Mouse (Mus musculus) urinary bladder, postnatal 36 days (tissue): Measurements from ENCODE around the gene Tax1bp1.

ENCODE experiments used
- DNase-seq, 2 experiments: peaks; one replicate each; pipeline ENCODE4 v3.0.0; 2022; ENCODE audit warnings: low spot score in 2 of 2, mixed read lengths in 1 of 2

Tax1bp1 gene

GRCm38 (mm10) chr6:52705280-52705679 lies 8.2 kb upstream of the Tax1bp1 start:
- no peak for DNase-seq

GRCm38 (mm10) chr6:52707815-52708214 lies 5.7 kb upstream of the Tax1bp1 start:
- DNase-seq: no peak

- no peak for DNase-seq
Observed at GRCm38 (mm10) chr6:52712563-52712962, 966 bp upstream of the Tax1bp1 start.

GRCm38 (mm10) chr6:52713897-52714509 lies 474 bp downstream of the Tax1bp1 start:
- DNase-seq: peak; percentile 83 to 90

GRCm38 (mm10) chr6:52717493-52718192 lies 4.1 kb downstream of the Tax1bp1 start:
- no peak for DNase-seq

GRCm38 (mm10) chr6:52724805-52725439 lies 11.4 kb downstream of the Tax1bp1 start:
- DNase-seq: peak; percentile 49 to 62

GRCm38 (mm10) chr6:52730338-52730737 lies 16.8 kb downstream of the Tax1bp1 start:
- DNase-seq: no peak

- DNase-seq: no peak
Observed at GRCm38 (mm10) chr6:52734630-52735029, 21.1 kb downstream of the Tax1bp1 start.

GRCm38 (mm10) chr6:52752832-52753231 lies 39.3 kb downstream of the Tax1bp1 start:
- no peak for DNase-seq

- DNase-seq: no peak
Observed at GRCm38 (mm10) chr6:52765206-52765605, 51.7 kb downstream of the Tax1bp1 start.

GRCm38 (mm10) chr6:52770789-52771188 lies 57.3 kb downstream of the Tax1bp1 start:
- no peak for DNase-seq

GRCm38 (mm10) chr6:52773132-52773531 lies 59.6 kb downstream of the Tax1bp1 start:
- DNase-seq: no peak

- no peak for DNase-seq
Observed at GRCm38 (mm10) chr6:52775350-52775749, 61.8 kb downstream of the Tax1bp1 start.

GRCm38 (mm10) chr6:52775956-52776355 lies 62.4 kb downstream of the Tax1bp1 start:
- no peak for DNase-seq

- no peak for DNase-seq
Observed at GRCm38 (mm10) chr6:52777034-52777433, 63.5 kb downstream of the Tax1bp1 start.

GRCm38 (mm10) chr6:52778523-52778922 lies 65.0 kb downstream of the Tax1bp1 start:
- DNase-seq: no peak

GRCm38 (mm10) chr6:52779546-52779945 lies 66.0 kb downstream of the Tax1bp1 start:
- DNase-seq: no peak

- no peak for DNase-seq
Observed at GRCm38 (mm10) chr6:52790316-52790715, 76.8 kb downstream of the Tax1bp1 start.

- no peak for DNase-seq
Observed at GRCm38 (mm10) chr6:52790781-52791180, 77.3 kb downstream of the Tax1bp1 start.

GRCm38 (mm10) chr6:52792455-52792854 lies 78.9 kb downstream of the Tax1bp1 start:
- DNase-seq: no peak

- no peak for DNase-seq
Observed at GRCm38 (mm10) chr6:52795029-52795841, 81.7 kb downstream of the Tax1bp1 start.

GRCm38 (mm10) chr6:52796035-52796598 lies 82.6 kb downstream of the Tax1bp1 start:
- DNase-seq: peak in 1 of 2 experiments; percentile 23
